Mouse (Mus musculus) CD4-positive, CD25-positive, alpha-beta regulatory T cell, adult 2 months (primary cell): ENCODE data around the gene Lim2.
A peak's percentile ranks its signal among the peaks of the same experiment; 100 is the strongest.
"Not testable (repeated sequence)": the region's sequence is repeated elsewhere in the genome, so short reads cannot be mapped to it uniquely, and the experiment has no call there.

Source experiments
- DNase-seq: peaks from one replicate; pipeline ENCODE4 v3.0.0-alpha.2; 2012; ENCODE audit warnings: low read depth, low spot score

Gene Lim2

DNA sequence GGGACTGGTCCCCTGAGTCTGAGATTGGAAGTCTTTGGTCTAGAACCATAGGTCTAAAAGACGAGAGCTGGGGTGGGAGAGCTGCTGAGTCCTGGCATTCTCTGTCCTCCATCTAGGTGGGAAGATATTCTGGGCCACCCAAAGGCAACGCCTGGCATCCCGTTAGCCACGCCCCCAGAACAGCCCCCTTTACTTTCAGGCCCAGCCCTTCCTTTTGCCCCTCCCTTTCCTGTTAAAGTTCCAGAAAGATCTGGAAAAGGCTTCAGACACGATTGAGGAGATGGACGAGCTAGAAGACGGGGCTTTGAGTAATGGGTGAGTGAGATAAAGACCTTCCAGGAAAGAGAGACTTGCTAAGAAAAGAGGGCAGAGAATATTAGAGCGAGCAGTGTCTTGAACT lies at the start of gene Lim2:
Gene Lim2 (plus strand): TSS at position 265 of the 400 bp plus-strand sequence.
- no peak for DNase-seq

DNA sequence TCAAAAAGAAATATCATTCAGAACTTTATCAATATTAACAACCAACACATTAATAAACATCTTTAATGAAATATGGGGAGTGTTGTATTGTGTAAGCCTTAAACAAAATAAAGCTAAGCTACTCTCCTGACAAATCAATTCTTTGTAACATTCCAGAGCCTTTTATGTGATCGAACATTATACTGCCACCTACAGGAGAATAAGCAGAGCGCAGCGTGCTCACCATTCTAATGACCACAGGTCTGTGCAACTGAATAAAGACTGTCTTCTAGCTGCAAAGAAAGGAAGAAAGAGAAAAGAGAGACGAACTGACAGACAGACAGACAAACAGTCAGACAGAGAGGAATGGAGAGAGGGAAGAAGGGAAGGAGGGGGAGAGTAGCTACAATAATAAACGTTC lies 49.2 kb upstream of the Lim2 start:
- DNase-seq, result peak; percentile 57

DNA sequence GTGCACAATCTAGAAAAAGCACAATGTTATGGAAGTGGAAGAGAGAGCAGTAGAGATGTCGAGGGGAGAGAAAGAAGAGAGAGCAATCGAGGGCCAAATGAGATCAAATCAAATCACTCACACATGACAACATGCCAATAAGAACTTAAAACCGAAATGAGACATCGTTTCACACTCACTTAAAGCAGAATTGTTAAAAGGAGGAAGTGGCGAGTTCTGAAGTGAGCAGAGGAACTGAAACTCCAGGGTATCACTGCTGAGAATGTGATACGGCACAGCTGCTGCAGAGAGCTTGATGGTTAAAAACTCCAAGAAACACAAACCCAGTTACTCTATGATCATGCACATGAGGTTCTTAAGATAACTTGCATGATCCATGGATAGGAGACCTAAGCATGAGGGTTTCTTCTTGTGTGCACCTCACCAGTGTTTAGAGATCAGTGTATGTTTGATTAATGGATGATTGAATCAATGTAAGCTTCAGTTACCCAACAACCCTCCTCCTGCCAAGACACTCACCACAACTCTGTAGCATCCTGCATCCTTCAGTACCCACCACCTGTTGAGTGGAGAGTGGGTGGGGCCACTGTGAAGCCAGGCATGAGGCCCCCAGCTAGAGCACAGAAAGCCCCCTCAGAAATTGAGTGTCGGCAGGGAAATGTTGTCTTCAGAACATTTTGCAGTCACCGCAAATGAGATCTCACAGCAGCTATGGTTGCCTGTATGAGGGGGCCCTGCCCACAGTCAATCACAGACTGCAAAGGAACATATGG lies 34.9 kb upstream of the Lim2 start:
- DNase-seq, result peak; percentile 10

DNA sequence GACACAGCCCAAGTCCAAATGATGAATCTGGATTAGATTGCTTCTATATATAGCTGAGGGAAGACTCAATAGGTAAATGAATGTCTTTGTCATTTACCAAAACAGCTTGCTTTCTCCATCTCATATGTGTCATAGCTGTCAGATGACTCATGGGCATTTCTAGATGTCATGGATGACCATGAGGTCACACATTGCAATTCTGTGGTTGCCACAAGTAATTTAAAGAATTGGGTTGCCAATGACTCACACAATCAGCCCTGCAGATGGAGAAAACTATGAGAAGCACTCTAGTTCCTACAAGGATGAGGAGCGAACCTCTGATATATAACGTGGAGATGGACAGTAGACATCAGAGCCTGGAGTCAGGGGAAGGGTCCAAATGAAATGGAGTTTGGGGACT lies 28.0 kb upstream of the Lim2 start:
- DNase-seq, result no peak

DNA sequence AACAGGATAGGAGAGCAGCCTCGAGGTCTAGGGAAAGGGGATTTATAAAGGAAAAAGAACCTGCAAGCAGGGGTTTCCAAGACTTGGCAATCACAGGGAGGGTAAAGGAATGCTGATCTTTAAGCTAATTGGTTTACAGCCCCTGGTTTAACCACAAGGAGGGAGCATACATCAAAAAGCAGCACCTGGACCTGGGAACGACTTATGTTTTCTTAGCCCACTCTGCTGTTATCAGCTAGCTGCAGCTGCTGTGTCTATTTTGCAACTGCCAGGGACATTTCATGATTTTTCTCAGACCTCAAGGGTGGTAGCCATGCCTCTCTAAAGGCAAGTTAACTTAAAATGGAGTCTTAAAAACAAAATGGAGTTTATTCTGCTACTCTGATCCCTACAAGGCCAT lies 24.8 kb upstream of the Lim2 start:
- no peak for DNase-seq

DNA sequence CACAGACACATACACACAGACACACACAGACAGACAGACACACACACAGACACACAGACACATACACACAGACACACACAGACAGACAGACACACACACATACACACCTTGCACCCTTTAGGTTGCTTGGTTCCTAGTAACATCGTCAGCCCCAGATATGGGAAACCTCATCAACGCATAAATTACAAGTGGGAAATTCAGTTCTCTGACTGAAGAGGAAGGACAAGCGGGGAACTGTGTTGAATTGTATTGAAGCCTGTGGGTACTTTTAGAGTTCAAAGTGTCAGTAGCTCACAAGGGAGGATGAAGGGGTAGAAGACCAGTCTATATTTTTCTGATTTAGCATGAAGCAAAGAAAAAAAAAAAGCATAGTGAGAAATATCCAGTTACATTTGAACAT lies 19.9 kb upstream of the Lim2 start:
- no peak for DNase-seq

DNA sequence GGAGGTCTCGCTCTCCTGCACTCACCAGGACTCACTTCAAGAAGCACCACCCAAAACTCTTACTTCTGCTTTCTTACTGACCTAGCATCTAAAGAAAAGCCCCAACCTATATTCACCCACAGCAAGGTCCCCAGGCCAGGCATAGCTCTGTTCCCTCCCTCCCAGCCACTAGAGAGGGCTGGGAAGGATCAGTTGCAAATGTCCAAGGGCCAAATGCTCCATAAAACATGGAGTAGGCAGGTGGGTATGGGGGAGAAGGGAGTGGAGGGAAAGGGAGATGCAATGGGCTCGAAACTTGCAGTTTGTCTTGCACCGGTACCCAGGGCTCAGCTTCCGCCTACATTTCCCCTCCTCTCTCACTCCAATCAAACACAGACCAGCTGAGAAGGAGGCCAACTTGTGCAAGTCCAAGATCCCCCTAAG lies 19.3 kb upstream of the Lim2 start, which contains the start of gene Siglecg:
Gene Siglecg (plus strand): TSS at position 74 of the 423 bp plus-strand sequence.
- no peak for DNase-seq

DNA sequence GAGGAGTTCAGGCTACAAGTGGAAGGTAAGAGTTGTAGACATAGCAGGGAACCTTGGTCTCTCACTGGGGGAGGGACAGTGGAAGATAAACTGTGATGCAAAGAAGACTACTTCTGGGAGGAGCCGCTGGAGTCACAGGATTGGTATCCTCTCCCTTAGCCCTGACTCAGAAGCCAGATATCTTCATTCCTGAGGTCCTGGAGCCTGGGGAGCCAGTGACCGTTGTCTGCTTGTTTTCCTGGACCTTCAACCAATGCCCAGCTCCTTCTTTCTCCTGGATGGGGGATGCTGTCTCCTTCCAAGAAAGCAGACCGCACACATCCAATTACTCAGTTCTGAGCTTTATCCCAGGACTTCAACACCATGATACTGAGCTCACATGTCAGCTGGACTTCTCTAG lies 18.4 kb upstream of the Lim2 start:
- DNase-seq, result no peak

DNA sequence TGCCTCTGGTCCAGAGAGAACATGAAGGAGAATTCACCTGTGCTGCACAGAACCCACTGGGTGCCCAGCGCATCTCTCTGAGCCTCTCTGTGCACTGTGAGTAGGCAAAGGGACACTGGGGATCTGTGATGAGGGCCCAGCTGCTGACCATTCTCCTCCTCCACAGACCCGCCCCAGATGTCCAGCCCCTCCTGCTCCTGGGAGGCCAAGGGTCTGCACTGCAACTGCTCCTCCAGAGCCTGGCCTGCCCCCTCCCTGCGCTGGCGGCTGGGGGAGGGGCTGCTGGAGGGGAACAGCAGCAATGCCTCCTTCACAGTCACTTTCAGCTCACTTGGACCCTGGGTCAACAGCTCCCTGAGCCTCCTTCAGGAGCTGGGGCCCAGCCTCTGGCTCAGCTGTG lies 15.7 kb upstream of the Lim2 start:
- not testable (repeated sequence) for DNase-seq

DNA sequence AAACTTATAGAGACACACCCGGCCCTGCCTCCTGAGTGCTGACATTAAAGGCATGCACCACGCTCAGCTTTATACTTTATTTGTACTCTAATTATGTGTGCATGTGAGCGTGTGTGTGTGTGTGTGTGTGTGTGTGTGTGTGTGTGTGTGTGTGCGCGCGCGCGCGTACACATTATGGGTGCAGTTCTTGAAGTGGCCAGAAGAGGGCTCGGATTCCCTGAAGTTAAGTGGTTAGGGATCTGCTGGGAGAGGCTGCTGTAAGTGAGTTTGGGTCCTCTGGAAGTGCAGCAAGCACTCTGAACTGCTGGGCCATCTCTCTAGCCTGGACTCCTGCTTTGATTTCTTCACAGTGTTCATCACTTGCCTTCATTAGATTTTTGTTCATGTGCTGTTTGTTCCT lies 10.2 kb upstream of the Lim2 start:
- DNase-seq, result no peak

DNA sequence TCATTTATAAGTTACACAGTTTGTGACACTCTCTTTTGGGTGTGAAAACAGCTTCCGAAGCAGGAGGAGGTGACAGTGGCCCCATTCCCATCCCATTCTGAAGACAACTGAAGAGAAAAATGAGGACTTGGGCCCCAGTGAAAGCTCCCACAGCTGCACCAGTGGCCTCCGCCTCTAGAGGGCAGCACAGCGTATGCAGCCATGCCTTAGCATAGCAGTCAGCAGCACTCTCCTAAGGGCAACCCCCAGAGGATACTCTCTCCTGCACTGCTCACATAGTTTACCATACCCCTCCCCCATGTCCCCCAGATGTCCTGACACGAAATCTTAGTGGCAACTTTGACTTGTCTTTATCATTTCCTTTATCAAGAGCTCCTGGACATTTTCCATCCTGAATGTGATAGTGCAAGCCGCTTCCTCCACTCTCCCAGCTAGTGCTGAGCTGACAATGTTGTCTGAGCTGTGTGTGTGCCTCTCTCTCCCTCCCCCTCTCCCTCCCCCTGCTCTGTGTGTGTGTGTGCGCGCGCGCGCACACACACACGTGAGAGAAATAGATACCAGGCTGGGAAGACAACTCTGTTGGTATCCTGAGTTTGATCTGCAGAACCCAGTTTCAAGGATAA lies 4.4 kb upstream of the Lim2 start:
- peak; percentile 92 for DNase-seq

DNA sequence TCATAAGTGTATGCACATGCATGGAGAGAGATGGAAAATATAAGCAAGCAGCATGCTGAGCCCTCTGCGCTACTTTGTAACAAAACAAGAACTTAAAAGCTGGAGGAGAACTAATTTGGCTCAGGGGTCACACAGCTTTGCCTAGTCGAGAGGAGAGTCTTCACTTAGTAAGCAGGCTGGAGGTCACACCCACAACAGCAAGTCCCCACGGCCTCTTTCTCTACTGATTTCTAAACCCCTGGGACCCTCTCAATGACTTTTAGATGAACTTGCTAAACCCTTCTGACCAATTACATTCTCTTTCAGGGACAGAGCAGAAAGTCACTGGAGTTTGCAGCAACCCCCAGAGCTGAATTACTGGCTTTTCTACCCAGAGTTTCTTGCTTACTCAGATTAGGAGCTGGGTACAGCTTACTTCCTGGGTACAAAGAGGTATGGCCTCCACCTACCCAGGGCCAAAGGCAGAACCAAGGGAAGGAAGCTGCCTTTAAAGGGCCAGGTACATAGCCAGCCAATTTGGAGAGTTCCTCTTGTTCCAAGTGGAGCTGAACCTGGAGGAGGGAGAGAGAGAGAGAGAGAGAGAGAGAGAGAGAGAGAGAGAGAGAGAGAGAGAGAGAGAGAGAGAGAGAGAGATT lies 3.4 kb upstream of the Lim2 start:
- peak; percentile 30 for DNase-seq

DNA sequence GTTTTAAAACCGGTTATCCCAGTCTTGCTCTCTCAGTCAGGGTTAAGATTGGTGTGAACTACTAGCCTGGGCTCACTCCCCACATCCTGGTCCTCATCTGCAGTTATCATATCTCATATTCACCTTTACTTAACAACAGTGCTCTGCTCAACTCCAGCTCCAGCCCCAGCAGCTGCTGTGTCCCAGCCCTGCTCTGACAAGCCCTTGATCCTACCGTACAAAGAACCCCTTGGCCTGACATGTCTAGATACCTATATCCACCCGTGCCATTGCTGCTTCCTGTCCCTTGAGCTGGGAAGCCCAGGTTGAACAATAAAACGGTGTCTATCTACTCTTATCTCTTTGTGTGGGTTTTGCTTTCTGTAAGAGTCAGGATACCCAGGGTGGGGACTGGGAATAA lies 2.0 kb downstream of the Lim2 start:
- no peak for DNase-seq

DNA sequence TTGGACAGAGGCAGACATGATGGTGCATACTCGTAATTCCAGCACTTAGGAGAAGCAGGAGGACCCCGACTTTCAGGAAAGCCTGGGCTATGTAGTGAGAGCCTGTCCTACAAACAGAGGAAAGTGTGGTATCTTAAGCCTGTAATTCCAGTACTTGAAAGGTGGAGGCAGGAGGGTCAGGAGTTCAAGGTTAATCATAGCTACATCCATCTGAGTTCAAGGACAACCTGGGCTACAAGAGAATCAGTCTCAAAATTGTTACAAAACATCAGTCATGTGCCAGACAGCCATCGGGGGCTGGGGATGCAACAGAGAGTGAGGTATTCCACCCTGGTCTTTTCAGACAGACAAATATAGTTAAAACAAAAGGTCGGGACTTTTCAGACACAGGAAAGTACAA lies 5.4 kb downstream of the Lim2 start:
- no peak for DNase-seq

DNA sequence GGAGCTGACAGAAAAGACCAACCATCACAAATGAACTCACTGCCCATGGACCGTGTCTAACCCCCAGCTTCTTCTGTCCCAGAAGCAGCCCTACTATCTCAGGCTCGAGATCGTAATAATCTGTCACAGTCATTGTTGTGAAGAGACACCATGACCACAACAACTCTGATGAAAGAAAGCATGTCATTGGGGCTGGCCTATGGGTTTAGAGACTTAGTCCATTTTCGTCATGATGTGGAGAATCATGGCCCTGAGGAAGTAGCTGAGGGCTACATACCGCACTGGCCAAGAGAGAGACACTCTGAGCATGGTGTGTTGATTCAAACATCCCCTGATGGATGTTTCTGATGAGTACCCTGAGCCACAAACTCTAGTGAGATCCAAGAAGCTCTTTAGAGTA lies 7.2 kb downstream of the Lim2 start:
- no peak for DNase-seq

DNA sequence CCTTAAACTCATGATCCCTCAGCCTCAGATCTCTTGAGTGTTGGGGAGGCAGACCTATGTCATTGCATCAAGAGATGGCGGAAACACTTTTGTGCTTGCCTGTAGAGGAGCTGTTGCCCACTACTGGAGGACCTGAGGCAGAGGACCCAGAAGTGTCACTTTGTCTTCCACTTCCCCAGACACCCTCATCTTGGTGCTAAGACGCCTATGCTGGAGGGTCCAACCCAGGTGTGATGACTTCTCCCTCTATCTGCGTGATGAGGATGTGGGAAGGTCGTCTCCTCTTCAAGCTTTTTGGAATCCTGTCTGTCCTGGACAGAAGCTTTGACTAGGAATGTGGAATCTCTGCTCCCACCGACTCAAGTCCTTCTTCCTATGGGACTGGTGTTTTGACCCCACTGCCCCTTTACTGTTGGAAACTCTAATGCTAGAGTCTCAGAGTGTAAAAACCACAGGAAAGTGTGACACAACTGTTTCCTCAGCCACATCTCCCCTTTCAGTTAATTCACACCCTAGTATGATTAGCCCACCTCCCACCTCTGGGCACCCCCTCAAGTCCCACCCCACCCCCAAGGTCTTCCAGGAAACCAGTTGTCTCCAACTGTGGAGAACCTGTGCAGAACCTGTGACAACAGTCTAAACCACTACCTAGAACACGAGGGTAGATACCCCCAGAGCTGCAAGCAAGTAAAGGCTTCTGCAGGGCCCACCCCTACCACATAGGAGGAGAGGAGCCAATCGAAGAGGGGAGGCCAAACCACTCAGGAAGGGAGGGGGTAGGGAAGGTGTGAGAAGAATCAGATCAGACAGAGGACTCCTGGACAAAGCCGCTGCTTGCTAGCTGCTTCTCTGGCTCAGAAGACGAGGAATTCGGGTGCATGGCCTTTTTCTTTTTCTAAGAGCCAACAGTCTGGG lies 9.1 kb downstream of the Lim2 start, which contains the start of gene Nkg7:
Gene Nkg7 (plus strand): TSS at position 733 of the 915 bp plus-strand sequence.
- peak; percentile 22 for DNase-seq

DNA sequence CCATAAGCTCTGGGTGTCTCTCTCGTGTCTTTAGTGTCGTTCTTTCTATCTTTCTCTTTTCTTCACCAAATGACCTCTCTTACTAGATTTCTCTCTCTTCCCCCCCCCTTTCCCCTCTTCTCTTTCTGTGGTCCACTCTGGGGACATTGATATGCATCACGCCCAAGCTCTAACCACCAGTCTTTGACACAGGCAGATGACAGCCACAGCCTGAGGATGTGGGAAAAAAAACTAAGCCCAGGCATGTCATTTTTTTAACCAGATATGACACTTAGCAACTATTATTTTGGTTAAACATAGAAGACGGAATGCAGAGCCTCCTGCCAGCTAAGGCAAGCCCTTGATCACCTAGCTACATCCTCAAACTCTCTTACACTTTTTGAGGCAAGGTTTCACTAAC lies 11.1 kb downstream of the Lim2 start:
- peak; percentile 21 for DNase-seq

DNA sequence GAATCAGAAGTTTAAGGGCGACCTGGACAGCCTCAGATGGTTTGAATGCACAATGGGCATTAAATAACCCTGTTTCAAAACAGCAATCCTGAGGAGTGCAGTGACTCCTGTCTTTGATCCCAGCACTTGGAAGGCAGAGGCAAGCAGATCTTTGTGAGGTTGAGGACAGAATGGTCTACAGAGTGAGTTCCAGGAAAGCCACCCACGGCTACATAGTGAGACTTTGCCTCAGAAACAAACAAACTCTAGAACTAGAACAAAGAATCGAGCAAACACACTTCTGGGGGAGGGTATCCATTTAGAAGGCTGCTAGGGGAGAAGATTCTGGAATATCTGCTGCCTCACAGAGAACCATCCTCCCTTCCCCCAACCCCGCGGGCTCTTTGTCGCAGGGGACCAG lies 13.0 kb downstream of the Lim2 start, which contains the start of gene Cldnd2:
Gene Cldnd2 (plus strand): TSS at position 301 of the 400 bp plus-strand sequence.
- DNase-seq, result no peak

DNA sequence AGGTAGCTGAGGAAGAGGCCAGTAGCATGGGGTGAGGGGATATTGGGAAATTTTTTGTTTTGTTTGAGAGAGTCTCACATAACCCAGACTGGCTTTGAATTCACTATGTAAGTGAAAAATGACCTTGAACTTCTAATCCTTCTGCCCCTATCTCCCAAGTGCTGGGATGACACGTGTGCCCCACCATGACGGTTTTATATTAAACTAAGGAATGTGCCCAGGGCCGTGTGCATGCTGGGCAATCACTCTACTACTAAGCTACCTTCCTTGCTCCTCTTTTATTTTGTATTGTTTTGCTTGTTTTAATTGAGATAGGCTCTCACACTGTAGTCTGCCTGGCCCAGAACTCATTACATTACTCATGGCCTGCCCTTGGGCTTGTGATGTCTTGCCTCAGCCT lies 13.6 kb downstream of the Lim2 start:
- no peak for DNase-seq

DNA sequence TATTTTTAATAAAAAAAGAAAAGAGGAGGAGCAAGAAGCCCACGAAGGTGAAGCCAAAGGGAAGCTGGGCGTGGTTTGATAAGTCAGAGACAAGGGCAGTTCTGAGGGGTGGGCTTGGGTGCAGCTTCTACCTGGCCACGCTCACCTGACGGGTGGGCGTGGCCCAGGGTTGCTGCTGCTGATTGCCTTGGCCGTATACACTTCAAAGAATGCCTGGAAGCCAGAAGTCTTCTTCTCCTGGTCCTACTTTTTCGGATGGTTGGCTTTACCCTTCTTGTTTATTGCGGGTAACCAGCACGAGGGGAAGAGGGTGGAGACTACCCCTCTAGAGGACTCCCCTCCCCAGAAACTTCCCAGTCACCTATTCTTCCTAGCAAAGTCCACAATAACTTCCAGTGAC lies 15.2 kb downstream of the Lim2 start:
- DNase-seq, result no peak

DNA sequence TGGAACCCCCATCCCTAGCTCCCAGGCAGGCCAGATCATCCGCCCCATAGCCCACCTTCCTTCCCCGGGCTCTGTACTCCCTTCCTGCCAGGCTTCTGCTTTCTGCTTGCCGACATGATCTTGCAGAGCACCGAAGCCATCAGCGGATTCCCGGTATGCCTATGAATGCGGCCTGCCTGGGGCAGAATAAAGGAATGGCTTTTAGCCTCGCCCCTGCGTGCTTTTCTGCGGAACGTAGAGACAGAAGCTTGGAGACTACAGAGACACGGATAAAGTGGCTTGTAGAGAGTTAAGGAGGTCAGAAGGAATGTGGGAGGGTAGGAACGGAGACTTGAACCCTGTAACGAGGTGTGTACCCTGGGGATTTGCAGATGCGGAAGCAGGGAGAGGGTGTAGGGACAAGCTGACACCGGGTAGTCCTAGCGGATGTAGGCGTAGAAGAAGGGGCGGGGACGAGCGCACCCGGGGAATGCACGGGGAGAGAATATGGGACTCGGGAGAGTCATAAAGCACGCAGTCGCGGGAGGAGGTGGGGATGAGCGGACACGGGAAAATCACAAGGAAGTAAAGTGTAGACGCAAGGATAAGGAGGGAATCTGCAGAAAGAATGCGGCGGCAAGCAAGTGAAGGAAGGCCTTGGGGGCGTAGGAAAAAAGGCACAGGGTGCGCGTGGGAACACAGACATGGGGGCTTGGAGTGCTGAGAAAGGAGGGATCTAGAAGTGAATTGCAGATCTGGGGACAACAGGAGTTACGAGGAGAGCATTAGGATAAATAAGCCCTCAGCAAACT lies 15.9 kb downstream of the Lim2 start:
- DNase-seq, result peak; percentile 84
